Mouse (Mus musculus) MEL (cell line): Measurements from ENCODE around the gene Myh10. TPM values are rescaled to one million over a fixed set of nuclear protein-coding genes. Genes with fewer than 3 reads are reported as not detected.

Experiments
- DNase-seq: peaks from one replicate; pipeline ENCODE4 v3.0.0; 2011; ENCODE audit warnings: low read depth, low spot score
- H3K27ac ChIP-seq: 2 replicates; pipeline ENCODE4 v1.5.1; 2012; ENCODE audit warnings: low read depth, mild to moderate bottlenecking, control low read depth, low read length, moderate library complexity; ENCODE audit not compliant: control insufficient read depth
- H3K27me3 ChIP-seq, 2 experiments: fragments of 150-350 bp in 1 of 2; sonication (generic) in 1 of 2; 2 replicates each; pipeline ENCODE4 v1.6.1; 2012; ENCODE audit warnings: low read length in 2 of 2, mild to moderate bottlenecking in 2 of 2, improper control_type of control experiment in 1 of 2, moderate library complexity in 1 of 2; ENCODE audit not compliant: insufficient read depth in 2 of 2, control insufficient read depth in 1 of 2
- H3K36me3 ChIP-seq, 2 experiments: 2 replicates each; pipeline ENCODE4 v1.6.1; 2012 to 2014; ENCODE audit warnings: low read length in 2 of 2, improper control_type of control experiment in 1 of 2, inconsistent platforms in 1 of 2, mild to moderate bottlenecking in 1 of 2; ENCODE audit not compliant: insufficient read depth in 2 of 2, control insufficient read depth in 1 of 2
- H3K4me1 ChIP-seq, 2 experiments: fragments of 150-350 bp in 1 of 2; sonication (generic) in 1 of 2; 2 replicates each; pipeline ENCODE4 v1.6.1; 2012; ENCODE audit warnings: low read length in 2 of 2, improper control_type of control experiment in 1 of 2, mild to moderate bottlenecking in 1 of 2; ENCODE audit not compliant: insufficient read depth in 2 of 2, control insufficient read depth in 1 of 2
- H3K4me3 ChIP-seq, 2 experiments: fragments of 150-350 bp in 1 of 2; sonication (generic) in 1 of 2; 2 replicates each; pipeline ENCODE4 v1.5.1; 2012; ENCODE audit warnings: low read depth in 2 of 2, low read length in 2 of 2, mild to moderate bottlenecking in 2 of 2, moderate library complexity in 2 of 2, control low read depth in 1 of 2, improper control_type of control experiment in 1 of 2; ENCODE audit not compliant: control insufficient read depth in 1 of 2, insufficient read depth in 1 of 2
- H3K79me2 ChIP-seq: 2 replicates; pipeline ENCODE4 v1.6.1; 2012; ENCODE audit warnings: mild to moderate bottlenecking, low read length, moderate library complexity; ENCODE audit not compliant: control insufficient read depth, poor library complexity, insufficient read depth
- H3K9ac ChIP-seq: 2 replicates; pipeline ENCODE4 v1.6.1; 2012; ENCODE audit warnings: low read depth, mild to moderate bottlenecking, control low read depth, low read length, moderate library complexity; ENCODE audit not compliant: control insufficient read depth, poor library complexity, severe bottlenecking
- H3K9me3 ChIP-seq: fragments of 150-350 bp; sonication (generic); replicated peaks from 2 replicates; pipeline ENCODE4 v1.6.1; 2012; ENCODE audit warnings: mild to moderate bottlenecking, low read length, improper control_type of control experiment, moderate library complexity; ENCODE audit not compliant: insufficient read depth
- CTCF ChIP-seq, 3 experiments: IDR thresholded peaks in 2 of 3; conservative IDR thresholded peaks in 1 of 3; 2 replicates each; pipeline ENCODE4 v1.5.1; 2011 to 2012; ENCODE audit warnings: low read length in 3 of 3, low read depth in 2 of 3, mild to moderate bottlenecking in 2 of 3, improper control_type of control experiment in 1 of 3, inconsistent platforms in 1 of 3, mixed read lengths in 1 of 3, moderate library complexity in 1 of 3; ENCODE audit not compliant: control insufficient read depth in 1 of 3, insufficient read depth in 1 of 3, poor library complexity in 1 of 3, severe bottlenecking in 1 of 3
- ELF1 ChIP-seq: IDR thresholded peaks from 2 replicates; pipeline ENCODE4 v1.6.1; 2014; ENCODE audit warnings: low read depth, mild to moderate bottlenecking, inconsistent platforms, low read length, improper control_type of control experiment, moderate library complexity
- EP300 ChIP-seq, 2 experiments: IDR thresholded peaks; 2 replicates each; pipeline ENCODE4 v1.6.1; 2011; ENCODE audit warnings: improper control_type of control experiment in 2 of 2, low read length in 2 of 2, low read depth in 1 of 2, mild to moderate bottlenecking in 1 of 2
- GABPA ChIP-seq: IDR thresholded peaks from 2 replicates; pipeline ENCODE4 v1.6.1; 2012; ENCODE audit warnings: low read depth, mild to moderate bottlenecking, inconsistent platforms, low read length, improper control_type of control experiment, moderate library complexity
- KAT2A ChIP-seq: conservative IDR thresholded peaks from 2 replicates; pipeline ENCODE4 v1.6.1; 2012; ENCODE audit warnings: low read depth, low read length, improper control_type of control experiment, inconsistent platforms
- MAFK ChIP-seq: IDR thresholded peaks from 2 replicates; pipeline ENCODE4 v1.6.1; 2011; ENCODE audit warnings: low read depth, mild to moderate bottlenecking, low read length, improper control_type of control experiment, borderline replicate concordance
- MAX ChIP-seq: IDR thresholded peaks from 2 replicates; pipeline ENCODE4 v1.6.1; 2011; ENCODE audit warnings: low read length, improper control_type of control experiment
- MAZ ChIP-seq: IDR thresholded peaks from 2 replicates; pipeline ENCODE4 v1.6.1; 2012; ENCODE audit warnings: low read depth, mild to moderate bottlenecking, inconsistent platforms, low read length, improper control_type of control experiment
- NELFE ChIP-seq: IDR thresholded peaks from 2 replicates; pipeline ENCODE4 v1.6.1; 2011; ENCODE audit warnings: low read depth, low read length, improper control_type of control experiment
- POLR2AphosphoS2 ChIP-seq: IDR thresholded peaks from 2 replicates; pipeline ENCODE4 v1.6.1; 2011; ENCODE audit warnings: low read length, improper control_type of control experiment
- RAD21 ChIP-seq: IDR thresholded peaks from 2 replicates; pipeline ENCODE4 v1.6.1; 2011; ENCODE audit warnings: mild to moderate bottlenecking, low read depth, low read length, improper control_type of control experiment
- RCOR1 ChIP-seq: IDR thresholded peaks from 2 replicates; pipeline ENCODE4 v1.6.1; 2012; ENCODE audit warnings: low read depth, mild to moderate bottlenecking, inconsistent platforms, low read length, improper control_type of control experiment
- SMC3 ChIP-seq: IDR thresholded peaks from 2 replicates; pipeline ENCODE4 v1.6.1; 2011; ENCODE audit warnings: low read depth, low read length, improper control_type of control experiment
- TAL1 ChIP-seq: IDR thresholded peaks from 2 replicates; pipeline ENCODE4 v1.6.1; 2012; ENCODE audit warnings: mild to moderate bottlenecking, inconsistent platforms, low read length, moderate library complexity, mixed read lengths
- TBP ChIP-seq: IDR thresholded peaks from 2 replicates; pipeline ENCODE4 v1.8.0; 2011; ENCODE audit warnings: low read depth, low read length, improper control_type of control experiment
- TCF12 ChIP-seq: IDR thresholded peaks from 2 replicates; pipeline ENCODE4 v1.6.1; 2014; ENCODE audit warnings: low read depth, mild to moderate bottlenecking, inconsistent platforms, low read length, improper control_type of control experiment, moderate library complexity
- USF2 ChIP-seq, 2 experiments: IDR thresholded peaks; 2 replicates each; pipeline ENCODE4 v1.6.1; 2011 to 2012; ENCODE audit warnings: improper control_type of control experiment in 2 of 2, low read length in 2 of 2, borderline replicate concordance in 1 of 2, inconsistent platforms in 1 of 2, low read depth in 1 of 2, mild to moderate bottlenecking in 1 of 2; ENCODE audit not compliant: insufficient read depth in 1 of 2
- ZC3H11A ChIP-seq: IDR thresholded peaks from 2 replicates; pipeline ENCODE4 v1.6.1; 2012; ENCODE audit warnings: low read depth, mild to moderate bottlenecking, inconsistent platforms, low read length, improper control_type of control experiment
- polyA plus RNA-seq, 2 experiments: library from polyadenylated mRNA; stranded (reverse) in 1 of 2; unstranded in 1 of 2; fragments of >175 nt in 1 of 2; fragments of >200 nt in 1 of 2; gene quantifications; 2 replicates each; pipeline versions ENCODE4 v1.2.1 to v1.2.4; 2012; ENCODE audit warnings: low replicate concordance in 2 of 2, low read depth in 1 of 2; ENCODE audit not compliant: insufficient read length in 2 of 2, insufficient read depth in 1 of 2, missing spikeins in 1 of 2
- total RNA-seq: library from RNA; depleted of rRNA; stranded (reverse); fragments of 300-350 nt; gene quantifications from 2 replicates; pipeline ENCODE4 v1.2.3, GENCODE M21; 2012

The Myh10 gene
- total and polyA plus RNA-seq, 3 experiments, result 99.3 to 187 (median 127) TPM

DNA sequence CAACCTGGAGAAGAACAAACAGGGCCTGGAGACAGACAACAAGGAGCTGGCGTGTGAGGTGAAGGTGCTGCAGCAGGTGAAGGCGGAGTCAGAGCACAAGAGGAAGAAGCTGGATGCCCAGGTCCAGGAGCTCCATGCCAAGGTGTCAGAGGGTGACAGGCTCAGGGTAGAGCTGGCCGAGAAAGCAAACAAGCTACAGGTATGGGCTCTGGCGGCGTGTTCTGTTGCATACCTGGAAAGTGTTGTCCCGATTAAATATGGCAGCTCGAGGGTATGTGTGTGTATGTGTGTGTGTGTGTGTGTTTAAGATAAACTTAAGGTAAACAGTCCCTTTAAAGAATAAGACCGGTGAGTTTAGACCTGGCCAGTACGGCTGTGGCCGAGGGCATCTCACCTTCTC is 106.9 kb downstream of the Myh10 start:
- Histone ChIP-seq H3K79me2 (no peaks in the 10 kb centered on the region), H3K36me3 (peaks cover 0 to 32% of the 10 kb centered on the region in 2 experiments; a peak in 2 of 4 replicates), H3K27me3 (no peaks in the 10 kb centered on the region), H3K27ac (no peak overlapping the region), H3K9ac (no peak overlapping the region), H3K4me1 (no peaks in the 10 kb centered on the region), H3K4me3 (no peak overlapping the region), H3K9me3 (no peaks in the 10 kb centered on the region)
- no peak for DNase-seq
- TF ChIP-seq ELF1 (no peak), GABPA (no peak), RCOR1 (no peak), KAT2A (no peak), MAZ (no peak), ZC3H11A (no peak), MAX (no peak), TAL1 (no peak), NELFE (no peak), TCF12 (no peak), POLR2AphosphoS2 (no peak), CTCF (IDR thresholded peaks at IDR 0.05 in 2 of 3, conservative IDR thresholded peaks at IDR 0.05 in 1 of 3; ENCODE audit: control insufficient read depth in 1 of 3, insufficient read depth in 1 of 3, low read depth in 2 of 3, low read length in 3 of 3, poor library complexity in 1 of 3, severe bottlenecking in 1 of 3) (no peak), EP300 (IDR thresholded peaks at IDR 0.05; ENCODE audit: low read depth in 1 of 2, low read length in 2 of 2) (no peak), TBP (no peak)

DNA sequence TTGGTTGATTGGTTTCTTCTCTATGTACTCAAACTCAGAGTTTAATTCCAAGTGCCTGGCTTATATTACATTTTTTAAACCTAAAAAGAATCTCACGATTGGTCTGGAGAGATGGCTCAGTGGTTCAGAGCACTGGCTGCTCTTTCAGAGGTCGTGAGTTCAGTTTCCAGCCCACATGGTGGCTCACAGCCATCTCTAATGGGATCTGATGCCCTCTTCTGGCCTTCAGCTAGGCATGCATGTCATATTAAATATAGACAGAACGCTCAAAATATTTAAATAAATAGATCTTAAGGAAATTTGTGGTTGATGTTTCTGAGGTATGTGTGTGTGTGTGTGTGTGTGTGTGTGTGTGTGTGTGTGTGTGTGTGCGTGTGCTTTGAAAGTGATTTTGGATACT is 113.8 kb downstream of the Myh10 start:
- H3K9ac ChIP-seq, result no peak overlapping the region
- peak; percentile 40 for DNase-seq
- peaks cover 0 to 33% of the 10 kb centered on the region in 2 experiments; a peak in 2 of 4 replicates for H3K36me3 ChIP-seq

More for the DNA sequence above, 113.8 kb downstream of the Myh10 start:
- Histone ChIP-seq H3K79me2 (no peaks in the 10 kb centered on the region), H3K27me3 (no peaks in the 10 kb centered on the region), H3K4me1 (no peaks in the 10 kb centered on the region), H3K9me3 (no peaks in the 10 kb centered on the region), H3K4me3 (no peak overlapping the region), H3K27ac (no peak overlapping the region)
- TF ChIP-seq USF2 (IDR thresholded peaks at IDR 0.05; ENCODE audit: borderline replicate concordance in 1 of 2, insufficient read depth in 1 of 2, low read depth in 1 of 2, low read length in 2 of 2), result no peak
- no peak for TF ChIP-seq MAFK
- no peak for TF ChIP-seq NELFE
- 0 out of 2 replicates have a peak, but pooled peaks have one; percentile 17 for TF ChIP-seq ZC3H11A
- no peak for TF ChIP-seq TCF12
- TF ChIP-seq CTCF (IDR thresholded peaks at IDR 0.05 in 2 of 3, conservative IDR thresholded peaks at IDR 0.05 in 1 of 3; ENCODE audit: control insufficient read depth in 1 of 3, insufficient read depth in 1 of 3, low read depth in 2 of 3, low read length in 3 of 3, poor library complexity in 1 of 3, severe bottlenecking in 1 of 3), result peak; percentile 22 to 42 (median 36)
- TF ChIP-seq SMC3, result peak; percentile 51
- peak; percentile 21 for TF ChIP-seq RAD21
